Mouse (Mus musculus) stomach, postnatal 0 days (tissue): ENCODE data around the gene Mfrp. TPM values are rescaled to one million over a fixed set of nuclear protein-coding genes. Genes with fewer than 3 reads are reported as not detected.
"Not testable (repeated sequence)": the region's sequence is repeated elsewhere in the genome, so short reads cannot be mapped to it uniquely, and the experiment has no call there.

Source experiments
- ATAC-seq: fragments of 200-750 bp; cut with Nextera tagmentation; 2 replicates; pipeline ENCODE4 v1.8.0; 2017; ENCODE audit not compliant: low FRiP score, low TSS enrichment
- DNase-seq: peaks from one replicate; pipeline ENCODE4 v3.0.0-alpha.2; 2016; ENCODE audit warnings: low spot score
- H3K27ac ChIP-seq: fragments of 300-500 bp; sonication (generic); replicated peaks from 2 replicates; pipeline ENCODE4 v1.5.1; 2014; ENCODE audit warnings: mild to moderate bottlenecking, control low read depth
- H3K27me3 ChIP-seq: fragments of 300-500 bp; sonication (generic); 2 replicates; pipeline ENCODE4 v1.6.1; 2014; ENCODE audit warnings: low read length; ENCODE audit not compliant: control insufficient read depth, insufficient read depth
- H3K36me3 ChIP-seq: fragments of 300-500 bp; sonication (generic); 2 replicates; pipeline ENCODE4 v1.6.1; 2014; ENCODE audit warnings: low read length, mixed read lengths; ENCODE audit not compliant: control insufficient read depth, insufficient read depth
- H3K4me1 ChIP-seq: fragments of 300-500 bp; sonication (generic); replicated peaks from 2 replicates; pipeline ENCODE4 v1.6.1; 2014; ENCODE audit warnings: antibody characterized with exemption; ENCODE audit not compliant: control insufficient read depth, insufficient read depth
- H3K4me2 ChIP-seq: fragments of 300-500 bp; sonication (generic); replicated peaks from 2 replicates; pipeline ENCODE4 v1.6.1; 2014; ENCODE audit warnings: low read depth, mild to moderate bottlenecking, control low read depth, moderate library complexity
- H3K4me3 ChIP-seq: fragments of 300-500 bp; sonication (generic); 2 replicates; pipeline ENCODE4 v1.5.1; 2014; ENCODE audit warnings: low read depth, low read length, control low read depth
- H3K9ac ChIP-seq: fragments of 300-500 bp; sonication (generic); 2 replicates; pipeline ENCODE4 v1.6.1; 2014; ENCODE audit warnings: mild to moderate bottlenecking, low read length, control low read depth, mixed read lengths
- H3K9me3 ChIP-seq: fragments of 300-500 bp; sonication (generic); 2 replicates; pipeline ENCODE4 v1.6.1; 2016; ENCODE audit warnings: low read length; ENCODE audit not compliant: control insufficient read depth
- CTCF ChIP-seq: IDR thresholded peaks from 2 replicates; pipeline ENCODE4 v1.5.1; 2016; ENCODE audit warnings: antibody characterized with exemption, low read depth, mild to moderate bottlenecking, moderate library complexity
- EP300 ChIP-seq: optimal IDR thresholded peaks from 2 replicates; pipeline ENCODE3; 2016; ENCODE audit warnings: antibody characterized with exemption
- WGBS: fragments of 180-500 bp; shearing (Covaris S2); extraction: QIAGEN DNeasy Blood & Tissue Kit; methylation state at CpG from one replicate; pipeline ENCODE4 v1.1.7; 2014; 5-methylcytosine and 5-hydroxymethylcytosine counted together
- polyA plus RNA-seq: library from polyadenylated mRNA; unstranded; fragments of >200 nt; fragmentation: Nextera tagmentation; extraction: Ambion mirVana; gene quantifications from 2 replicates; pipeline ENCODE4 v1.2.1, GENCODE M21; 2015

The Mfrp gene
- polyA plus RNA-seq, 1 experiment from 2014 or later = not detected

- Histone ChIP-seq H3K36me3 (no peaks in the 10 kb centered on the region), H3K4me1 (peaks cover 14% of the 10 kb centered on the region), H3K4me3 (no peak overlapping the region), H3K9ac (no peak overlapping the region), H3K27ac (no peak overlapping the region), H3K9me3 (no peaks in the 10 kb centered on the region), H3K27me3 (no peaks in the 10 kb centered on the region), H3K4me2 (no peak overlapping the region)
- 82% methylated on average over 31 of the region's 31 CpGs for WGBS
- ATAC-seq (no peak), DNase-seq (no peak)
- TF ChIP-seq EP300 (no peak), CTCF (no peak)
These were observed 6.9 kb downstream of the Mfrp start for GRCm38 (mm10) chr9:44108269-44109055.

- ATAC-seq (no peak), DNase-seq (peak; percentile 75)
- H3K9me3 ChIP-seq = no peaks in the 10 kb centered on the region
- TF ChIP-seq CTCF (peak; percentile 84), EP300 (no peak)
- 0 out of 2 replicates have a peak overlapping the region, but pooled peaks have one; percentile 8 for H3K9ac ChIP-seq
- peak overlapping the region; percentile 9; the same call in 1 of the 2 replicates for H3K4me2 ChIP-seq
- H3K36me3 ChIP-seq = no peaks in the 10 kb centered on the region
- no peaks in the 10 kb centered on the region for H3K27me3 ChIP-seq
- H3K4me3 ChIP-seq = no peak overlapping the region
- H3K4me1 ChIP-seq = peaks cover 14% of the 10 kb centered on the region
- WGBS = 18% methylated on average over 9 of the region's 9 CpGs
- no peak overlapping the region for H3K27ac ChIP-seq
These were observed 8.0 kb downstream of the Mfrp start for GRCm38 (mm10) chr9:44109360-44110095.

- not testable (repeated sequence) for H3K27me3 ChIP-seq, DNase-seq, ATAC-seq, H3K9me3 ChIP-seq, H3K4me3 ChIP-seq, H3K36me3 ChIP-seq, H3K27ac ChIP-seq, H3K9ac ChIP-seq
- Histone ChIP-seq H3K4me1 (peaks cover 14% of the 10 kb centered on the region), H3K4me2 (0 out of 2 replicates have a peak overlapping the region, but pooled peaks have one; percentile 8)
- 44% methylated on average over 8 of the region's 12 CpGs for WGBS
These were observed 10.4 kb downstream of the Mfrp start for GRCm38 (mm10) chr9:44111909-44112308.

- Histone ChIP-seq H3K27me3 (no peaks in the 10 kb centered on the region), H3K4me2 (peak within 1 kb of the TSS; percentile 57), H3K36me3 (no peaks in the 10 kb centered on the region), H3K9me3 (no peaks in the 10 kb centered on the region), H3K9ac (peak within 1 kb of the TSS; percentile 71), H3K4me1 (0 out of 2 replicates have a peak, but pooled peaks cover 8% of the 10 kb centered on the region), H3K4me3 (peak within 1 kb of the TSS; percentile 73), H3K27ac (peak within 1 kb of the TSS; percentile 65)
- peak; percentile 97 for ATAC-seq
- DNase-seq = peak; percentile 96
- TF ChIP-seq CTCF (no peak; the same call in 1 of the 2 replicates), EP300 (no peak)
- under 1% methylated on average over 49 of the region's 51 CpGs for WGBS
These were observed 11.7 kb downstream of the Mfrp start, which contains the start of the genes Gm49380 and Rnf26 for GRCm38 (mm10) chr9:44113105-44113789. TSS of gene Gm49380 (minus strand) at chr9:44113500. TSS of gene Rnf26 (minus strand) at chr9:44113517.

- 60% methylated on average over 2 of the region's 2 CpGs for WGBS
- no peak overlapping the region for H3K4me2 ChIP-seq
- H3K9me3 ChIP-seq = no peaks in the 10 kb centered on the region
- no peak overlapping the region for H3K9ac ChIP-seq
- ATAC-seq (no peak), DNase-seq (no peak)
- no peaks in the 10 kb centered on the region for H3K27me3 ChIP-seq
- H3K27ac ChIP-seq = no peak overlapping the region
- H3K4me1 ChIP-seq = 0 out of 2 replicates have a peak, but pooled peaks cover 4% of the 10 kb centered on the region
- no peak for TF ChIP-seq EP300
- TF ChIP-seq CTCF = no peak
- no peak overlapping the region for H3K4me3 ChIP-seq
- no peaks in the 10 kb centered on the region for H3K36me3 ChIP-seq
These were observed 12.9 kb downstream of the Mfrp start for GRCm38 (mm10) chr9:44114453-44114852.
